Mouse (Mus musculus) neural tube, embryonic 12.5 days (tissue): ENCODE data around the gene Lrch1. TPM values are rescaled to one million over a fixed set of nuclear protein-coding genes. Genes with fewer than 3 reads are reported as not detected.

Experiments
- ATAC-seq: fragments of 200-750 bp; cut with Nextera tagmentation; 2 replicates; pipeline ENCODE4 v1.8.0; 2017; ENCODE audit warnings: low read depth, mild to moderate bottlenecking, moderate TSS enrichment, moderate library complexity; ENCODE audit not compliant: low FRiP score
- H3K27ac ChIP-seq: fragments of 300-500 bp; sonication (generic); 2 replicates; pipeline ENCODE4 v1.5.1; 2016
- H3K27me3 ChIP-seq: fragments of 300-500 bp; sonication (generic); replicated peaks from 2 replicates; pipeline ENCODE4 v1.6.1; 2016; ENCODE audit warnings: mild to moderate bottlenecking
- H3K36me3 ChIP-seq: fragments of 300-500 bp; sonication (generic); 2 replicates; pipeline ENCODE4 v1.6.1; 2016; ENCODE audit warnings: mild to moderate bottlenecking
- H3K4me1 ChIP-seq: fragments of 300-500 bp; sonication (generic); 2 replicates; pipeline ENCODE4 v1.6.1; 2016
- H3K4me2 ChIP-seq: fragments of 300-500 bp; sonication (generic); replicated peaks from 2 replicates; pipeline ENCODE4 v1.6.1; 2016; ENCODE audit warnings: mild to moderate bottlenecking
- H3K4me3 ChIP-seq: fragments of 300-500 bp; sonication (generic); 2 replicates; pipeline ENCODE4 v1.5.1; 2016
- H3K9ac ChIP-seq: fragments of 300-500 bp; sonication (generic); 2 replicates; pipeline ENCODE4 v1.6.1; 2016; ENCODE audit warnings: mild to moderate bottlenecking
- H3K9me3 ChIP-seq: fragments of 300-500 bp; sonication (generic); 2 replicates; pipeline ENCODE4 v1.6.1; 2016; ENCODE audit warnings: mild to moderate bottlenecking
- WGBS: fragments of 180-500 bp; shearing (Covaris S2); methylation state at CpG from one replicate; pipeline ENCODE4 v1.1.7; 2016; 5-methylcytosine and 5-hydroxymethylcytosine counted together
- polyA plus RNA-seq: library from polyadenylated mRNA; unstranded; fragments of >200 nt; fragmentation: Nextera tagmentation; extraction: Ambion mirVana; gene quantifications from 2 replicates; pipeline ENCODE4 v1.2.1, GENCODE M21; 2016

Lrch1 gene
- 12.2 and 12.5 TPM in 2 replicates for polyA plus RNA-seq

DNA sequence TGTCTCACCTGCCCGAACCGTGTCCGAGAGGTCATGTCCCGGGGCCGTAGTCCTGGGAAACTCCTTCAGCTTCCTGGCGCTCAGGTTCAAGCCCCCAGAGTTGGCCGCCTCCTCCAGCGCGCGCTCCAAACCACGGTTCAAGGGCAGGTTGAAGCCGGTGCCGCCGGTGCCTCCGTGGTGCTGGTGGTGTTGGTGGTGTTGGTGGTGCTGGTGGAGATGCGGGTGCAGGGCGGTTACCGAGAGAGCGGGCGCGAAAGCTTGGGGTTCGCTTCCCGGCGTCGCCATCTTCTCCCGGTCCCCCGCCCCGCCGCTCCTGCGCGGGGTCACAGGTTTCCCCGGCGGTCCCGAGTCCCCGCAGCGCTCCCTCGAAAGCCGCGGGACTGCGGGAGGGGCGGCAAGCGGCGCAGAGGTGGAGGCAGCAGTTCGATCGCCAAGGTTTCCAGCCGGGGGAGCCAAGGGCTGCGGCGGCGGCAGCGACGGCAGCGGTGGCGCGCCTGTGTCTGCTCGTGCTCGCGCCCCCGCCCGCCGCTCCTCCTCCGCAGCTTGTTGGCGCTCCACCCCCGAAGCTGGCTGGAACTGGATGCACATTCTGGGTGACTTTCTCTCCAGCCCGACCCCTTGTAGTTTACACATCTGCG lies at the start of gene Lrch1:
TSS of gene Lrch1 (minus strand) at position 501 of the 638 bp plus-strand sequence.
- H3K36me3 ChIP-seq, result no peaks in the 10 kb centered on the region
- peak within 1 kb of the TSS; percentile 53; the same call in 1 of the 2 replicates for H3K27ac ChIP-seq
- H3K9ac ChIP-seq, result peak within 1 kb of the TSS; percentile 84
- WGBS, result under 1% methylated on average over 62 of the region's 65 CpGs
- peak within 1 kb of the TSS; percentile 84 for H3K4me3 ChIP-seq
- no peaks in the 10 kb centered on the region for H3K9me3 ChIP-seq
- peaks cover 13% of the 10 kb centered on the region; the same call in 1 of the 2 replicates for H3K4me1 ChIP-seq
- peak; percentile 78 for ATAC-seq
- H3K27me3 ChIP-seq, result no peaks in the 10 kb centered on the region
- H3K4me2 ChIP-seq, result peak within 1 kb of the TSS; percentile 82

DNA sequence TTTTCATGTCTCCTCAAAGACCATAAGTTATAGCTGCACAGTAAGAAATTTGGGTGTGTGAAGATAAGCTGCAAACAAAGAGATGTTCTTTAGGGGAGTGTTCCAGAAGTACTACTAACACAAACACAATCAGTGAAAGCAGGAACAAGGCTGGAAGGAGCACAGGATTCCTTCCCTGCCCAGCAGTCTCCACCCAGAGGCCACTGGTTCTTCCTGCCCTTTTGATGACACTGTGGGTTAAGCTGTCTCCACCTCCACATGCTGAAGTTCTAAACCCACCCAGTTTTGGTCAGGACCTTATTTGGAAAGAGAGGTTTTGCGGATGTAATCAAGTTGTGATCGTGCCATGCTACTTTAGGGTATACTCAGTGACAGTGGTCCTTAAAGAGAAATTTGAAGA lies 49.4 kb upstream of the Lrch1 start:
- WGBS, result 95% methylated on average over 2 of the region's 2 CpGs
- Histone ChIP-seq H3K9ac (no peak overlapping the region), H3K4me3 (no peak overlapping the region), H3K9me3 (no peaks in the 10 kb centered on the region), H3K4me1 (no peaks in the 10 kb centered on the region), H3K36me3 (no peaks in the 10 kb centered on the region), H3K4me2 (no peak overlapping the region), H3K27me3 (no peaks in the 10 kb centered on the region), H3K27ac (no peak overlapping the region)
- no peak for ATAC-seq

DNA sequence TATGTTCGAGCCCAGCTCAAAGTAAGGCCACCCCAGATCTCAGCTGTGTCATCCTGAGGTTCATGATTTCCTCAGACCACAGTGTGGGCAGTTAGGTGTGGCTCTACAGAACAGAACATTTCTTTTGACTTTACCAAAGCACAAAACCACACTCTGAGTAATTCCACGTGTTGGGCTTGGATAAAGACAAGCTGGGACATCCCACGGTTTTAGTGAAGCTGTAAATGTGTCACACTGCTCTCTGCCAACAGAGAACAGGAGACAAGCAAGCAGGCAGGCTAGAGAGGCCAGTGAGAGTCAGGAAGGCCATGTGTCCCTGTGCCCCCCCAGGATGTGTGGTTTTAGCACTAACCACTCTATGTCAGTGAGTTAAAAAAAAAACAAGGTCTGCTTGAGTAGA lies 48.9 kb upstream of the Lrch1 start:
- Histone ChIP-seq H3K27me3 (no peaks in the 10 kb centered on the region), H3K4me2 (no peak overlapping the region), H3K9me3 (no peaks in the 10 kb centered on the region), H3K27ac (no peak overlapping the region), H3K4me1 (no peaks in the 10 kb centered on the region), H3K36me3 (no peaks in the 10 kb centered on the region), H3K9ac (no peak overlapping the region), H3K4me3 (no peak overlapping the region)
- WGBS, result 39% methylated on average over 3 of the region's 3 CpGs
- ATAC-seq, result no peak

DNA sequence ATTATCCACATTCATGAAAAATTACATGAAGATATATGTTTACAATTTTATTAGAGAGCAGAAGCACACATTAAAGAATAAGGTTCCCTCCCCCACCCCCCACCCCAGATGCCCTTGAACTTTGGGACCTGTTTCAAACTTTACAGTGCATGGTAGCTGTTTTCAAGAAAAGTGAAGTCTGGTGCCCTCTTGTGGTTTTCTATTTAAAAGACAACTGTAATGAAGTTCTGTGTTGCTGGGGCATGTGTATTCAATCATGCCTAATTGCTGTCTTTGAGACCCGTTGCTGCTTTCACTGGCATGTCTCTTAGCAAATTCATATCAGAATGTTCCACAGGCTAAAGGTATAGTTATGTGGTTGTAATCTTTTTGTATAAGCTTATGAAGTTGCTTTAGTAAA lies 42.8 kb upstream of the Lrch1 start:
- H3K27ac ChIP-seq, result no peak overlapping the region
- H3K4me1 ChIP-seq, result no peaks in the 10 kb centered on the region
- no peak overlapping the region for H3K4me2 ChIP-seq
- no peak overlapping the region for H3K9ac ChIP-seq
- 6% methylated on average over 1 of the region's 1 CpGs for WGBS
- no peaks in the 10 kb centered on the region for H3K27me3 ChIP-seq
- H3K4me3 ChIP-seq, result no peak overlapping the region
- H3K9me3 ChIP-seq, result no peaks in the 10 kb centered on the region
- H3K36me3 ChIP-seq, result no peaks in the 10 kb centered on the region
- no peak for ATAC-seq

DNA sequence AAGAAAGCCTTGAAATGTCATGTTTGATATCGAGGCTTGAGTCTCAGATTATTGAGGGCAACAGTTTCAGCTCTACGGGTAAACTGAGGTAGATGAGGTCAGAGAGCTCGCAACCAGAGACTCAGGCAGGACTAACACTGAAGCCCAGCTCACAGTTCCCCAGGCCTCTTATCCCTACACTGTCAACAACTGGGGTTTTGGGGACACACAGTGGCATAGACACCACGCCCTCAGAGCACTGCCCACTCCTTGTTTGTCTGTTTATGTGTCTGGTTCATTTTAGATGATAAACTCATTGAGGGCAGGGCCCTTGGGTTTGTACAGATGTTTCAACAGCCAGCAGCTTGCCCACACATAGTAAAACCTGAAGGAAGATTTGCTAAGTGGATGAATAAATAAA lies 42.2 kb upstream of the Lrch1 start:
- H3K27ac ChIP-seq, result no peak overlapping the region
- no peaks in the 10 kb centered on the region for H3K27me3 ChIP-seq
- no peak overlapping the region for H3K4me3 ChIP-seq
- H3K9me3 ChIP-seq, result no peaks in the 10 kb centered on the region
- H3K9ac ChIP-seq, result no peak overlapping the region
- 83% methylated on average over 4 of the region's 4 CpGs for WGBS
- H3K36me3 ChIP-seq, result no peaks in the 10 kb centered on the region
- no peaks in the 10 kb centered on the region for H3K4me1 ChIP-seq
- no peak overlapping the region for H3K4me2 ChIP-seq
- no peak for ATAC-seq

DNA sequence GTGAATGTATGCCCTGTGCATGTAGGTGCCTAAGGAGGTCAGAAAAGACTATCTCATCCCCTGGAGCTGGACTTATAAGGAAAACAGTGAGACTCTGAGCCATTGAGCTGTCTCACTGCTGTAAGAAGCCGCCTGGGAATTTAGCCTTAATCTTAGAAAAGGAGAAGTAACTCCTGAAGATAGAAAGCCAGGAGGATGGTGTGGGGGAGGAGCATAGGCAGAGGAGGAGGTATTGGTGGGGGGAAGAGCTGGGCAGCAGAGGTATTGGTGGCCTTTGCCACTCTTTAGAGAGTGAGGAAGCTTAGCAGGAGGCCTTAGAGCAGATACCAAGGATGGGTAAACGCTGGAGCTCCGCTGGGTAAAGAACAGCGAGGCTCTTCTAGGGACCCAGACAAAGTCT lies 41.6 kb upstream of the Lrch1 start:
- H3K36me3 ChIP-seq, result no peaks in the 10 kb centered on the region
- ATAC-seq, result no peak
- WGBS, result 46% methylated on average over 4 of the region's 4 CpGs
- no peak overlapping the region for H3K27ac ChIP-seq
- H3K4me3 ChIP-seq, result no peak overlapping the region
- no peak overlapping the region for H3K9ac ChIP-seq
- no peaks in the 10 kb centered on the region for H3K4me1 ChIP-seq
- H3K27me3 ChIP-seq, result no peaks in the 10 kb centered on the region
- H3K4me2 ChIP-seq, result no peak overlapping the region
- no peaks in the 10 kb centered on the region for H3K9me3 ChIP-seq

DNA sequence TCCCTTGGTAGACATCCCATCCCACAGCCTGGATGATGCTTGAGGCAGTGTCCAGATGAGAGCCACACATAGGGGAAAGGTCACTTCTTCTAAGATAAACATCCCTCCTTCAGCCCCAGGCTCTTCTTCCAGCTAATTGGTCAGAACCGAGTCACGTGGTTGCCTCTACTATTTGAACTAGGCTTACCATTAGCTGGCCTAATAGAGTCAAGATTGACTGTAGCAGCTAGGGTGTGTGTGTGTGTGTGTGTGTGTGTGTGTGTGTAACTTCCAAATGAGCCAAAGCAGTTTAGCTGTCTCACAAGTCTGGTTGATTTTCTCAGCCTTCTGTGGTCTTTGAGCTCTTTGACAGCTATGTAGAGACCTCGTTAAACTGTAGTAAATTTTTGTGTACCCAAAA lies 38.9 kb upstream of the Lrch1 start:
- no peak overlapping the region for H3K4me2 ChIP-seq
- H3K4me1 ChIP-seq, result no peaks in the 10 kb centered on the region
- H3K9ac ChIP-seq, result no peak overlapping the region
- H3K36me3 ChIP-seq, result no peaks in the 10 kb centered on the region
- no peak overlapping the region for H3K4me3 ChIP-seq
- no peak overlapping the region for H3K27ac ChIP-seq
- H3K9me3 ChIP-seq, result no peaks in the 10 kb centered on the region
- no peak for ATAC-seq
- H3K27me3 ChIP-seq, result no peaks in the 10 kb centered on the region
- WGBS, result 84% methylated on average over 3 of the region's 3 CpGs

DNA sequence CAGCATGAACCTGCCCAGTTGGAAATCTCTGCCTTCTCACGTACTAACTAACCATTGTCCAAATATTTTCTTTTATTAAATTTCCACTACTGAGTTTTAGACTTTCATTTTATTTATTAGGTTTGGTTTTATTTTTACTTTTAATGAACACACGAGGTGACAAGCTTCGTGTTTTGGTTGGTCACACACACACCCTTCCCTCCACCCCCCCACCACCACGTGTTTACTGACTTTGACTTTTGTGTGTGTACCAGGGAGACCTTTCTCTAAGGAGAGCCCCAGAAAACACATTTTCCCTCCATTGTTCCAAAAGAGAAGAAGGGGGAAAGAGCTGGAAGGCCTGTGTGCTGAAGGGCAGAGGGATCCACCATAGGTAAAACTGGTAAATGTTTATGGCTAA lies 38.0 kb upstream of the Lrch1 start:
- H3K9me3 ChIP-seq, result no peaks in the 10 kb centered on the region
- H3K4me3 ChIP-seq, result no peak overlapping the region
- no peak overlapping the region for H3K27ac ChIP-seq
- 62% methylated on average over 4 of the region's 4 CpGs for WGBS
- no peak overlapping the region for H3K9ac ChIP-seq
- H3K4me2 ChIP-seq, result no peak overlapping the region
- no peaks in the 10 kb centered on the region for H3K36me3 ChIP-seq
- H3K4me1 ChIP-seq, result no peaks in the 10 kb centered on the region
- no peaks in the 10 kb centered on the region for H3K27me3 ChIP-seq
- no peak for ATAC-seq

DNA sequence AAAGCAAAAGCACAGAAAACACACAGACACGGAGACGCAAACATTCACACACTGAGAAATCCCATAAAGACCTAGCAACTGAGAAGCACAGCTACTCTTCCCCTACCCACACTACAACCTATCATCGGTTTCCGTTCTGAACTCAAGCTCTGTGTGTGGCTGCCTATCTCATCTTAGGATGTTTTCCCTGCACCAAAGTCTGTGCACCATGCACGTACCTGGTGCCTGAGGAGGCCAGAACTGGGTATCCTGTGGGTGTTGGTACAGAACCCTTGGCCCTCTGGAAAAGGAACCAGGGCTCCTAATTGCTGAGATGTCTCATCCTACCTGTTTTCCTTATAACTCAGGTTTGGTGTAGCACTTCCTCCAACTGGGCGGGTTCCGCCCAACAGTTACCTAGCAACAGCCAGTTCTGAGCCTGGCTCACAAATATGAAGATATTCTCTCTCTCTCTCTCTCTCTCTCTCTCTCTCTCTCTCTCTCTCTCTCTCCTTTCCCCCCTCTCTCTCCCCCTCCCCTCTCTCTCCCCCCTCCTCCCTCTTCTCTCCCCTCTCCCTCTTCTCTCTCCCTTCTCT lies 37.2 kb upstream of the Lrch1 start:
- WGBS, result 83% methylated on average over 7 of the region's 7 CpGs
- Histone ChIP-seq H3K36me3 (no peaks in the 10 kb centered on the region), H3K4me1 (no peaks in the 10 kb centered on the region), H3K27ac (no peak overlapping the region), H3K9ac (no peak overlapping the region), H3K4me2 (no peak overlapping the region), H3K4me3 (no peak overlapping the region), H3K27me3 (no peaks in the 10 kb centered on the region), H3K9me3 (no peaks in the 10 kb centered on the region)
- ATAC-seq, result no peak

DNA sequence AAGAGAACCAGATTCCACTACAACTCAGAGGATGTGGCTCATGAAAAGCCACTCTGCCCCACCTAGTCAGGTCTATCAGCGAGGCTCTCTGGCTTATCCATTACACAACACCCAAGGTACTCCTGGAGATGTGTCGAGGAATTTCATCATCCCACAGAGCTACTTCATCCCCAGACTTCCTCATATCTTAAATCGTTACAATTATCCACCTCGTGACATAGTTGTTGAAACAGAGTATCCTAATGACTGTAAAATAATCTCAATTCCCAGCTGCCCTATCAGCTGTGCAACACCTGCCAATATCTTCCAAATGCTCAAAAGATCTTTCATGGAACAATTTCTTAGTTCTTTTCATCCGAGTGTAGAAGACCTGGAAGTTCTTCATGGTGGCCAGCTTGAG lies 35.4 kb upstream of the Lrch1 start:
- Histone ChIP-seq H3K4me2 (no peak overlapping the region), H3K27me3 (no peaks in the 10 kb centered on the region), H3K4me1 (no peaks in the 10 kb centered on the region), H3K9me3 (no peaks in the 10 kb centered on the region), H3K9ac (no peak overlapping the region), H3K4me3 (no peak overlapping the region), H3K36me3 (no peaks in the 10 kb centered on the region), H3K27ac (no peak overlapping the region)
- no peak for ATAC-seq
- WGBS, result 92% methylated on average over 5 of the region's 5 CpGs

DNA sequence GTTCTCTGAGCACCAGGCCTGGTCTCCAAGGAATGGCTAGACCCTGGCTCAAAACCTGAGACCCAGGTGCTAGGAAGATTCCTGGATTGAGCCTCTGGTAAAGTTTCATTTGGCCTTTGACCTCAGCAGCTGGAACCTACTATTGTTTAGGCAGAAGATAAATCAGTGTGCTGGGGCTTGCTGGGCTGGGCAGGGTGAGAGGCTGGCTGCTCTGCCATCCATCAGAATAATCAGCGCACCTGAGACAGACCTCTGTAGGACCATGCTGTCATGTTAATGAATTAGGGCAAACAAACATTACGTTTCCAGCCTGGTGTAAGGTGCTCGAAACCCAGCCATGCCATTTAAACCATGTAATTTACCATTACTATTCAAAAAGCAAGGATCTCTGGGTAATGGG lies 33.3 kb upstream of the Lrch1 start:
- 44% methylated on average over 3 of the region's 3 CpGs for WGBS

DNA sequence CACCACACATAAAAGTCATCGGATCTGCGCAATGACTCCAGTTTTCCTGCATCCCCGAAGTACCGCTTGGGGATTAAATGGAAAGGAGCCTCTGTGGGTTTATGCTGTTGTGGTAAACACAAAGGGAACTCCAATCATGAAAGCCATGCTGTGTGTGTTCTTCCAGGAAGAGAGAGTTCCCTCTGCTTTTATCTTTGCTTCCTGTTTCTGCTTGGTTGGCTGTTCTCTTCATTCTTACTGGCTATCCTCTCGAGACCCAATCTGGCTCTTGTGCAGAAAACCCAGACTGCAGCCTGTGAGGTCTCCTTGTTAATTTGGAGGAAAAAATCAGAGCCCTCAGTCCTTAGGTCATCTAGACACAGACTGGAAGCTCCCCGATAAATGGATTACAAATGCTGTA lies 29.3 kb upstream of the Lrch1 start:
- no peak overlapping the region for H3K4me3 ChIP-seq
- no peak overlapping the region for H3K27ac ChIP-seq
- no peaks in the 10 kb centered on the region for H3K4me1 ChIP-seq
- no peaks in the 10 kb centered on the region for H3K36me3 ChIP-seq
- 85% methylated on average over 6 of the region's 6 CpGs for WGBS
- no peaks in the 10 kb centered on the region for H3K9me3 ChIP-seq
- H3K4me2 ChIP-seq, result no peak overlapping the region
- no peaks in the 10 kb centered on the region for H3K27me3 ChIP-seq
- ATAC-seq, result no peak
- no peak overlapping the region for H3K9ac ChIP-seq

More for the DNA sequence above, 33.3 kb upstream of the Lrch1 start:
- Histone ChIP-seq H3K9me3 (no peaks in the 10 kb centered on the region), H3K36me3 (no peaks in the 10 kb centered on the region), H3K27me3 (no peaks in the 10 kb centered on the region), H3K9ac (no peak overlapping the region), H3K4me1 (no peaks in the 10 kb centered on the region), H3K4me3 (no peak overlapping the region), H3K27ac (no peak overlapping the region), H3K4me2 (no peak overlapping the region)
- ATAC-seq, result 0 out of 2 replicates have a peak, but pooled peaks have one; percentile 41

DNA sequence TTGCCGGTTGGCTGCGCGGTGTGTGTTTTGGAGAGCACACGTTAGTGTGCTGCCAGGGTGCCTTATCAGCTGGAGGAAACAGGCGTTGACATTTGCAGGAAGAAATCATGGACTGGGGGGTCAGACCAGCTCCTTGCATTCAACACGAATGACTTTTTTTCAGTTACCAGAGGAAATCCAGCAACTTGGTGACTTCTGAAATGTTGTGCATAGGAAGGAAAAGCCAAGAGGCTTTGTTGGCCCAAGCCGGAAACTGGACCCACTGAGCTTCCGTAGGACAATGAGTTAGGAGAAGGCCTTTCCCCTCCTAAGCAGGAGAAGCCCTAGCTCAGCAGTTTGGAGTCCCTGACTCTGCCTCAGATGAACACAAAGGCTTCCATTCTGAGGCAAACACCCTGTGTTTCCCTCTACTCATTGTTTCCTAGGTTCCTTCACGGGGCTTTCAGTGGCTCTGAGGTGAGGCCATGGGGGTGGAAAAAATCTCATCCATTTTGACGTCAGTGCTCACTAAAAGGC lies 26.5 kb upstream of the Lrch1 start:
- Histone ChIP-seq H3K27ac (no peak overlapping the region), H3K9me3 (no peaks in the 10 kb centered on the region), H3K36me3 (no peaks in the 10 kb centered on the region), H3K4me2 (no peak overlapping the region), H3K4me1 (no peaks in the 10 kb centered on the region), H3K4me3 (no peak overlapping the region), H3K27me3 (no peaks in the 10 kb centered on the region), H3K9ac (no peak overlapping the region)
- no peak for ATAC-seq
- WGBS, result 73% methylated on average over 10 of the region's 10 CpGs
